8 mouse cellular contexts compared by ENCODE assay signal in genomic region chr8:57321898-57322895, GRCm38 (mm10). TPM values are rescaled to one million over a fixed set of nuclear protein-coding genes. Genes with fewer than 3 reads are reported as not detected.
DNase-seq lines count a peak whose midpoint lies in the region; ATAC-seq and TF ChIP-seq lines count a peak whose summit lies in the region.

No protein-coding gene starts in this region.

- no peak overlapping the region; the same call in 1 of the 2 replicates for H3K9ac ChIP-seq in lung, embryonic 16.5 days (ENCODE audit: low read length)
- peak overlapping the region; percentile 100 for H3K9ac ChIP-seq in heart, embryonic 11.5 days (ENCODE audit: low read depth, low read length)
- peak overlapping the region; percentile 98 for H3K9ac ChIP-seq in limb, embryonic 14.5 days (ENCODE audit: low read depth, low read length, severe bottlenecking)

- peak overlapping the region; percentile 34 for H3K4me3 ChIP-seq in lung, embryonic 16.5 days (ENCODE audit: low read length)
- peak overlapping the region; percentile 95 for H3K4me3 ChIP-seq in heart, embryonic 11.5 days (ENCODE audit: low read depth, low read length)
- peak overlapping the region; percentile 81 for H3K4me3 ChIP-seq in limb, embryonic 14.5 days (replicated peaks; ENCODE audit: low read length)
- H3K4me3 ChIP-seq in small intestine, adult 2 months (ENCODE audit: low read depth, low read length): peak overlapping the region; percentile 49

- ATAC-seq in lung, embryonic 16.5 days (ENCODE audit: low read depth): peak; percentile 16; the same call in 1 of the 2 replicates
- ATAC-seq in heart, embryonic 11.5 days (replicated peaks; ENCODE audit: insufficient number of reproducible peaks, low FRiP score, low TSS enrichment): peak; percentile 4; the same call in 1 of the 2 replicates
- no peak for ATAC-seq in limb, embryonic 14.5 days (ENCODE audit: low FRiP score, low read depth)
- no peak for ATAC-seq in cerebellum, adult (ENCODE audit: insufficient number of reproducible peaks, low FRiP score, low TSS enrichment)

- WGBS in lung, embryonic 16.5 days: under 1% methylated on average over 62 of the region's 64 CpGs
- under 1% methylated on average over 53 of the region's 64 CpGs for WGBS in heart, embryonic 11.5 days (ENCODE audit: insufficient replicate concordance)
- WGBS in limb, embryonic 14.5 days: 1% methylated on average over 31 of the region's 64 CpGs
- 2% methylated on average over 63 of the region's 64 CpGs for WGBS in small intestine, adult 2 months

- H3K9me3 ChIP-seq in lung, embryonic 16.5 days (ENCODE audit: control insufficient read depth, low read length): no peaks in the 10 kb centered on the region
- H3K9me3 ChIP-seq in heart, embryonic 11.5 days (replicated peaks; ENCODE audit: control insufficient read depth, low read length): no peaks in the 10 kb centered on the region
- no peaks in the 10 kb centered on the region for H3K9me3 ChIP-seq in limb, embryonic 14.5 days (ENCODE audit: control insufficient read depth, low read length)

- no peak for DNase-seq in lung, postnatal 36 days
- no peak for DNase-seq in limb, embryonic 14.5 days (ENCODE audit: low spot score)
- no peak for DNase-seq in layer of hippocampus, postnatal 36 days
- DNase-seq in kidney, adult 11 months: no peak

- 0 out of 2 replicates have a peak, but pooled peaks have one; percentile 14 for TF ChIP-seq POLR2A in limb, embryonic 14.5 days (IDR thresholded peaks at IDR 0.05; ENCODE audit: borderline replicate concordance, extremely low read depth, insufficient read depth, insufficient read length)
- no peak for TF ChIP-seq POLR2A in small intestine, adult 2 months (IDR thresholded peaks at IDR 0.05; ENCODE audit: low read depth, low read length)

- H3K4me1 ChIP-seq in lung, embryonic 16.5 days (replicated peaks; ENCODE audit: control insufficient read depth, insufficient read depth, low read length): peaks cover 12% of the 10 kb centered on the region
- H3K4me1 ChIP-seq in heart, embryonic 11.5 days (ENCODE audit: control insufficient read depth, insufficient read depth, low read length): peaks cover 9% of the 10 kb centered on the region
- peaks cover 19% of the 10 kb centered on the region for H3K4me1 ChIP-seq in limb, embryonic 14.5 days (ENCODE audit: control insufficient read depth, insufficient read depth, low read length)
- peaks cover 10% of the 10 kb centered on the region; the same call in 1 of the 2 replicates for H3K4me1 ChIP-seq in small intestine, adult 2 months (ENCODE audit: control insufficient read depth, insufficient read depth, insufficient read length, low read length)

- H3K36me3 ChIP-seq in lung, embryonic 16.5 days (ENCODE audit: control insufficient read depth, insufficient read depth, low read length): no peaks in the 10 kb centered on the region
- H3K36me3 ChIP-seq in heart, embryonic 11.5 days (ENCODE audit: control insufficient read depth, insufficient read depth, low read length): no peaks in the 10 kb centered on the region; the same call in 1 of the 2 replicates
- peaks cover 5% of the 10 kb centered on the region; the same call in 1 of the 2 replicates for H3K36me3 ChIP-seq in limb, embryonic 14.5 days (ENCODE audit: control insufficient read depth, insufficient read depth, low read length)
- H3K36me3 ChIP-seq in small intestine, adult 2 months (ENCODE audit: control insufficient read depth, insufficient read depth, low read length): no peaks in the 10 kb centered on the region

- H3K27me3 ChIP-seq in lung, embryonic 16.5 days (ENCODE audit: control insufficient read depth, insufficient read depth, low read depth, low read length): peaks cover 94% of the 10 kb centered on the region
- peaks cover 3% of the 10 kb centered on the region; the same call in 1 of the 2 replicates for H3K27me3 ChIP-seq in heart, embryonic 11.5 days (ENCODE audit: control insufficient read depth, insufficient read depth, low read length)
- H3K27me3 ChIP-seq in limb, embryonic 14.5 days (ENCODE audit: control insufficient read depth, insufficient read depth, low read length): peaks cover 10% of the 10 kb centered on the region; the same call in 1 of the 2 replicates
- H3K27me3 ChIP-seq in small intestine, adult 2 months (ENCODE audit: control insufficient read depth, insufficient read depth, low read length): peaks cover 72% of the 10 kb centered on the region

- TF ChIP-seq CTCF in small intestine, adult 2 months (IDR thresholded peaks at IDR 0.05; ENCODE audit: extremely low read depth, insufficient read length, insufficient replicate concordance, low read depth, low read length): no peak

- no peak overlapping the region for H3K27ac ChIP-seq in lung, embryonic 16.5 days (ENCODE audit: low read length)
- H3K27ac ChIP-seq in heart, embryonic 11.5 days (ENCODE audit: low read depth, low read length): peak overlapping the region; percentile 99
- H3K27ac ChIP-seq in limb, embryonic 14.5 days (replicated peaks; ENCODE audit: low read depth, low read length): peak overlapping the region; percentile 93
- no peak overlapping the region for H3K27ac ChIP-seq in small intestine, adult 2 months (ENCODE audit: insufficient read depth, low read depth, low read length)

- peak overlapping the region; percentile 62 for H3K4me2 ChIP-seq in lung, embryonic 16.5 days (ENCODE audit: low read depth, low read length)
- H3K4me2 ChIP-seq in heart, embryonic 11.5 days: peak overlapping the region; percentile 74
- peak overlapping the region; percentile 72 for H3K4me2 ChIP-seq in limb, embryonic 14.5 days (replicated peaks; ENCODE audit: low read depth, low read length, severe bottlenecking)

RNA-seq across cellular contexts. Expression of gene Hand2, which starts 1.4 kb away (rescaled TPM):
- 0.43 and 0.59 TPM in 2 replicates for polyA plus RNA-seq in lung, embryonic 16.5 days (2015; fragmentation: Nextera tagmentation; extraction: Ambion mirVana)
- 17.2 and 17.9 TPM in 2 replicates for polyA plus RNA-seq in heart, embryonic 11.5 days (2014; fragmentation: Nextera tagmentation; extraction: Ambion mirVana)
- 33.4 and 36.2 TPM in 2 replicates for polyA plus RNA-seq in limb, embryonic 14.5 days (2012; rRNA removed)
- 9.8 and 13.5 TPM in 2 replicates for polyA plus RNA-seq in limb, embryonic 14.5 days (2014; fragmentation: Nextera tagmentation; extraction: Ambion mirVana)
- 5.5 and 6.5 TPM in 2 replicates for polyA plus RNA-seq in small intestine, adult 2 months (2012; rRNA removed)
- not detected for total RNA-seq in layer of hippocampus, postnatal 36 days (2021)

Comparison
In these comparisons a context has a peak if more than half of its experiments do, and no peak if none do; other contexts are left out.
1. ATAC-seq: peak in lung, embryonic 16.5 days (single experiment) and heart, embryonic 11.5 days (single experiment); none in limb, embryonic 14.5 days (single experiment) and cerebellum, adult (single experiment).
2. H3K27ac ChIP-seq: peak in heart, embryonic 11.5 days (single experiment) and limb, embryonic 14.5 days (single experiment); none in lung, embryonic 16.5 days (single experiment) and small intestine, adult 2 months (single experiment).
3. H3K4me3 ChIP-seq: peak in every context shown above with its lines; median percentile 95 in heart, embryonic 11.5 days; 81 in limb, embryonic 14.5 days; 49 in small intestine, adult 2 months; 34 in lung, embryonic 16.5 days.
4. Peak in every context shown above with its lines, with median percentiles within 50 percentile points of each other: H3K4me2 ChIP-seq.